Mouse (Mus musculus): ENCODE results near the gene Baz2b.

Baz2b gene

GRCm38 (mm10) chr2:60049351-60049750, 160.3 kb downstream of the Baz2b start:
- no peak for DNase-seq

- peak; percentile 56 for DNase-seq
These were observed 163.6 kb downstream of the Baz2b start for GRCm38 (mm10) chr2:60045995-60046394.

GRCm38 (mm10) chr2:60044988-60045387, 164.7 kb downstream of the Baz2b start:
- no peak for DNase-seq

GRCm38 (mm10) chr2:60044540-60044939, 165.1 kb downstream of the Baz2b start:
- DNase-seq = no peak

- no peak for DNase-seq
These were observed 166.9 kb downstream of the Baz2b start for GRCm38 (mm10) chr2:60042699-60043098.

- DNase-seq = no peak
These were observed 168.0 kb downstream of the Baz2b start for GRCm38 (mm10) chr2:60041485-60042274.

- DNase-seq = no peak
These were observed 169.5 kb downstream of the Baz2b start for GRCm38 (mm10) chr2:60040162-60040561.

- DNase-seq = peak; percentile 69
These were observed 172.6 kb downstream of the Baz2b start for GRCm38 (mm10) chr2:60037011-60037551.

- DNase-seq = no peak
These were observed 173.3 kb downstream of the Baz2b start for GRCm38 (mm10) chr2:60036361-60036760.

GRCm38 (mm10) chr2:60030991-60031390, 178.6 kb downstream of the Baz2b start:
- no peak for DNase-seq

- DNase-seq = no peak
These were observed 180.6 kb downstream of the Baz2b start for GRCm38 (mm10) chr2:60029020-60029419.

- DNase-seq = no peak
These were observed 182.5 kb downstream of the Baz2b start for GRCm38 (mm10) chr2:60027166-60027565.

GRCm38 (mm10) chr2:60026554-60026953, 183.1 kb downstream of the Baz2b start:
- DNase-seq = no peak

GRCm38 (mm10) chr2:60023777-60024176, 185.9 kb downstream of the Baz2b start:
- DNase-seq = no peak

GRCm38 (mm10) chr2:60021556-60021955, 188.1 kb downstream of the Baz2b start:
- DNase-seq = peak; percentile 28

- no peak for DNase-seq
These were observed 188.5 kb downstream of the Baz2b start for GRCm38 (mm10) chr2:60021138-60021537.

- DNase-seq = peak; percentile 26
These were observed 189.9 kb downstream of the Baz2b start for GRCm38 (mm10) chr2:60019546-60020250.

- peak; percentile 70 for DNase-seq
These were observed 190.7 kb downstream of the Baz2b start for GRCm38 (mm10) chr2:60018875-60019501.

GRCm38 (mm10) chr2:60011526-60011925, 198.1 kb downstream of the Baz2b start:
- DNase-seq = no peak

GRCm38 (mm10) chr2:60003665-60004045, 206.0 kb downstream of the Baz2b start:
- DNase-seq = no peak

- DNase-seq = no peak
These were observed 206.5 kb downstream of the Baz2b start for GRCm38 (mm10) chr2:60003038-60003664.

GRCm38 (mm10) chr2:60000268-60000667, 209.4 kb downstream of the Baz2b start:
- no peak for DNase-seq
